Mouse (Mus musculus) ES-Bruce4 (cell line): ENCODE results near the gene Upk3a.

Experiments used
- CTCF ChIP-seq: IDR thresholded peaks from one replicate; pipeline ENCODE4 v1.8.1; 2011; ENCODE audit warnings: low read depth, low read length
- EP300 ChIP-seq: IDR thresholded peaks from 2 replicates; pipeline ENCODE4 v1.6.1; 2011; ENCODE audit warnings: low read depth, low read length; ENCODE audit not compliant: insufficient read depth
- POLR2A ChIP-seq: IDR thresholded peaks from one replicate; pipeline ENCODE4 v1.8.1; 2011; ENCODE audit warnings: low read length; ENCODE audit not compliant: insufficient read depth

DNA sequence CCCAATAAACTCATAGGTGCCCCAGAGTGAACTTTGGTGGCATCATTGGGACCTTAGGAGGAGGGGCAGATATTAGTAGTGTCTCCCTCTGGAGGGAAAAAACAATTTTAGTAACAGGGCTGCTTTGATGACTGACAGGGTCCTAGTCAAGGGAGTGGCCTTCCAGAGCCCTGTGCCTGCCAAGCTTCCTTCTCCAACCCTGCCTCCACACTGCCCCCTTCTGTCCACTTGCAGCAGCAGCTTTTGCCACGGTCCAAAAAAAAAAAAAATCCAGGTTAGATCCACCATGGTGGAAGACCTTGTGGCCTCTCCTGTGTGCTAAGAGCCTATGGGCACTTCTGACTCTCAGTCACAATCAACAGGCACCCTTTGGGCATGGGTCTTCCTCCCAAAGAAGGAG lies 21.0 kb upstream of the Upk3a start:
- TF ChIP-seq CTCF = peak; percentile 89
- TF ChIP-seq POLR2A = no peak
- TF ChIP-seq EP300 = no peak
